In the genomic region with DNA sequence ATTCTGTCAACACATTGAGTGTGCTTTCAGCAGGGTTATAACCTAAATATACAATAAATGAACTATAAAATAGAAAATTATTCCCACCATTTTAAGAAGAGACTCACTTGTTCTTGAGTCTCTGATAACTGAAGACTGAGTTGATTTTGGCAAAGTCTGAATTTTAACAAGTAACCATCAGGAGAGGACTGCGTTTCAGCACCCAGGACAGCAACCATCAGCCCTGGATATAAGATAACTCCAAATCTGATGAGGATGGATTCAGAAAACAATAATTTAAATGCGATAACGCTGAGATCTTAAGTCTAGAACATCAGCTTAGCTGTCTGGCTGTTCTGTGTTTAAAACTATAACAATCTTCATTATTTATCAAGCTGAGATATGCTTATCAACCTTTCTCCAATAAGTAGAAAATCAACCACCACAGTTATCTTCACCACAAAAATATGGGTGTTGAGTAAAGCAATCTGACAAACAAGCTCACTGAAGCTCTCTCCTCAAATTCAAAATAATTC, we compare ENCODE assay signal across 10 mouse cellular contexts.
DNase-seq lines count a peak whose midpoint lies in the region; ATAC-seq and TF ChIP-seq lines count a peak whose summit lies in the region.
"Had no signal": no experiment of that assay in that cellular context is flagged by ENCODE, and none has a peak within 500 bp of the region (broad histone marks: within the 10 kb centered on the region; RNA-seq: fewer than 3 reads in every experiment).

No protein-coding gene starts in this region.

- H3K27me3 ChIP-seq in kidney, embryonic 15.5 days, result no peaks in the 10 kb centered on the region
- H3K27me3 ChIP-seq in embryonic facial prominence, embryonic 14.5 days (replicated peaks; ENCODE audit: control insufficient read depth, insufficient read depth, low read length), result no peaks in the 10 kb centered on the region
- H3K27me3 ChIP-seq: liver, embryonic 12.5 days had no signal

- no peaks in the 10 kb centered on the region for H3K36me3 ChIP-seq in kidney, embryonic 15.5 days
- H3K36me3 ChIP-seq in ES-E14 (ENCODE audit: control insufficient read depth, insufficient read depth, low read length, poor library complexity, severe bottlenecking), result no peaks in the 10 kb centered on the region
- H3K36me3 ChIP-seq in embryonic facial prominence, embryonic 14.5 days (ENCODE audit: control insufficient read depth, insufficient read depth, low read length), result no peaks in the 10 kb centered on the region
- H3K36me3 ChIP-seq: liver, embryonic 12.5 days had no signal

- no peak overlapping the region for H3K9ac ChIP-seq in kidney, embryonic 15.5 days
- no peak overlapping the region for H3K9ac ChIP-seq in ES-E14 (ENCODE audit: insufficient read depth, low read depth, low read length, poor library complexity, severe bottlenecking)
- H3K9ac ChIP-seq in embryonic facial prominence, embryonic 14.5 days (ENCODE audit: low read depth, low read length), result no peak overlapping the region
- H3K9ac ChIP-seq: liver, embryonic 12.5 days had no signal

- no peaks in the 10 kb centered on the region for H3K4me1 ChIP-seq in kidney, embryonic 15.5 days
- no peaks in the 10 kb centered on the region for H3K4me1 ChIP-seq in ES-E14 (ENCODE audit: control insufficient read depth in 2 of 2, insufficient read depth in 2 of 2, low read length in 2 of 2, poor library complexity in 1 of 2)
- 0 out of 2 replicates have a peak, but pooled peaks cover 3% of the 10 kb centered on the region for H3K4me1 ChIP-seq in embryonic facial prominence, embryonic 14.5 days (ENCODE audit: control insufficient read depth, insufficient read depth, low read length)
- H3K4me1 ChIP-seq: liver, embryonic 12.5 days had no signal

- no peaks in the 10 kb centered on the region for H3K9me3 ChIP-seq in kidney, embryonic 15.5 days (replicated peaks)
- no peaks in the 10 kb centered on the region for H3K9me3 ChIP-seq in ES-E14 (ENCODE audit: control insufficient read depth, insufficient read depth, low read depth, low read length)
- H3K9me3 ChIP-seq in embryonic facial prominence, embryonic 14.5 days (ENCODE audit: control insufficient read depth, low read length), result no peaks in the 10 kb centered on the region
- H3K9me3 ChIP-seq: liver, embryonic 12.5 days had no signal

- no peak for ATAC-seq in kidney, embryonic 15.5 days (replicated peaks; ENCODE audit: low FRiP score)
- ATAC-seq in embryonic facial prominence, embryonic 14.5 days (ENCODE audit: low read depth), result no peak
- ATAC-seq: liver, embryonic 12.5 days had no signal

- H3K27ac ChIP-seq in kidney, embryonic 15.5 days, result no peak overlapping the region
- no peak overlapping the region for H3K27ac ChIP-seq in ES-E14 (ENCODE audit: insufficient read depth, low read depth, low read length, poor library complexity, severe bottlenecking)
- H3K27ac ChIP-seq in embryonic facial prominence, embryonic 14.5 days (replicated peaks; ENCODE audit: low read depth, low read length), result no peak overlapping the region
- H3K27ac ChIP-seq: liver, embryonic 12.5 days had no signal

- WGBS in kidney, embryonic 15.5 days, result 49% methylated on average over 3 of the region's 3 CpGs
- WGBS in embryonic facial prominence, embryonic 14.5 days, result 54% methylated on average over 3 of the region's 3 CpGs

- in situ Hi-C loops in ES-E14 (cut with MboI; ENCODE audit: low sequenced_read_pairs in 2 of 2, unreplicated experiment in 2 of 2), result no loop called here

- DNase-seq in kidney, postnatal 4 days, result peak; percentile 69 to 71
- DNase-seq in 416B (ENCODE audit: low read depth), result peak; percentile 3
- DNase-seq in ES-E14 (ENCODE audit: low read depth, low spot score), result peak; percentile 31
- peak; percentile 84 for DNase-seq in embryonic facial prominence, embryonic 14.5 days (ENCODE audit: low spot score)
- no peak for DNase-seq in cerebellum, postnatal 25 days
- no peak for DNase-seq in left cerebral cortex, adult 11 months (ENCODE audit: low spot score)
- DNase-seq: cerebellum, adult 8-10 months; thymus, postnatal 36 days had no signal

- no peak overlapping the region for H3K4me2 ChIP-seq in kidney, embryonic 15.5 days
- no peak overlapping the region for H3K4me2 ChIP-seq in embryonic facial prominence, embryonic 14.5 days (ENCODE audit: low read depth, low read length)
- H3K4me2 ChIP-seq: liver, embryonic 12.5 days had no signal

- H3K4me3 ChIP-seq in kidney, embryonic 15.5 days (replicated peaks), result no peak overlapping the region
- H3K4me3 ChIP-seq in ES-E14 (ENCODE audit: insufficient read depth in 1 of 2, low read depth in 1 of 2, low read length in 2 of 2, poor library complexity in 1 of 2, severe bottlenecking in 1 of 2), result no peak overlapping the region
- no peak overlapping the region for H3K4me3 ChIP-seq in embryonic facial prominence, embryonic 14.5 days (ENCODE audit: low read depth, low read length)
- H3K4me3 ChIP-seq: liver, embryonic 12.5 days had no signal

TF ChIP-seq in ES-E14, 5 proteins besides CTCF, POLR2A, EP300 and RAD21:
- TF ChIP-seq CHD2 (IDR thresholded peaks at IDR 0.05; ENCODE audit: low read depth, low read length) (no peak), ZNF384 (IDR thresholded peaks at IDR 0.05; ENCODE audit: low read depth, low read length) (no peak), ZC3H11A (IDR thresholded peaks at IDR 0.05; ENCODE audit: borderline replicate concordance, low read depth, low read length) (no peak), MAFK (IDR thresholded peaks at IDR 0.05; ENCODE audit: insufficient read depth, low read depth, low read length) (no peak), HCFC1 (IDR thresholded peaks at IDR 0.05; ENCODE audit: borderline replicate concordance, insufficient read depth, low read length) (no peak)
TF ChIP-seq in ES-E14: peak in this region for 0.

Comparison
In these comparisons a context has a peak if more than half of its experiments do, and no peak if none do; other contexts are left out.
1. DNase-seq: peak in kidney, postnatal 4 days (2 of 2), 416B (single experiment), ES-E14 (single experiment) and embryonic facial prominence, embryonic 14.5 days (single experiment); none in cerebellum, postnatal 25 days (0 of 2) and left cerebral cortex, adult 11 months (single experiment).